Mouse (Mus musculus) neural tube, embryonic 10.5 days (tissue): ENCODE measurements around the gene Vmn2r38.
"Not testable (repeated sequence)": the region's sequence is repeated elsewhere in the genome, so short reads cannot be mapped to it uniquely, and the experiment has no call there.

Experiments used
- DNase-seq: peaks from one replicate; pipeline ENCODE4 v3.0.0-alpha.2; 2017; ENCODE audit warnings: low spot score; ENCODE audit errors: extremely low spot score

Gene Vmn2r38

DNA sequence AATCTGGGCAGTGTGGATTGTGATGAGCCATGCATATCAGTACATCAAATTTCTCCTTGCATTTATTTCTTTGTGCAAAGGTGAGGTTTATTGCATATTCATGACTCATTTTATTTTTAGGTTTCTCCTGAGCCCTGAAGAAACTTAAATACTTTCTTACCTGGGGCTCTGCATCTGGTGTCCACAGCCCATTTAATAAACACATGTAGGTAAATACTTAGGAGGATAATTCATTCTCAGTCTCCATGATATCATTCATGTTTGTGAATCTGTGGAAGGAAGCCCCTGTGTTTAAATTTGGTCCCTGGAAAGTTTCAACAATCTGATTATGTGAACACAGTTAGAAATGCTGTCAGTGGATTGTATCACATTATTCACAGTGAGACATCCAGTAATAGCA, at the start of gene Vmn2r38:
Gene Vmn2r38, minus strand, starts transcription at position 101 of the 400 bp plus-strand sequence.
- DNase-seq, result not testable (repeated sequence)

DNA sequence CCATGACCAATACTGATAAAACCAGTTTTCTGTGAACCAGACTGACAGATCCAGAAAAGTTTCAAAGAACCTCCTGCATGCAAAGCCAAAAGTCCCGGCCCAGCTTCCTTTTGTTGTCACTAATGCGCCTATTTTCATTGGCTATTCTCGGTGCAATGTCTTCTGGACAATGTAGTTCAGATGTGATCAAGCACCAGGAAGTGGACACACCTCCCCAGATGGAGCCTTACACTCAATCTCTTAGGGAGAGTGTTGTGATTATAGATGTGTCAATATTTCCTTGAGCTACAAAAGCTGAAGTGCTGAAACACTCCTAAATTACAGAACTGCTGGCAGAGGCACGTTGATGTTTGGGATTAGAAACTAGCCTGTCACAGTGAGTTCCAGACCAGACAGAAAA, 32.3 kb downstream of the Vmn2r38 start:
- not testable (repeated sequence) for DNase-seq

DNA sequence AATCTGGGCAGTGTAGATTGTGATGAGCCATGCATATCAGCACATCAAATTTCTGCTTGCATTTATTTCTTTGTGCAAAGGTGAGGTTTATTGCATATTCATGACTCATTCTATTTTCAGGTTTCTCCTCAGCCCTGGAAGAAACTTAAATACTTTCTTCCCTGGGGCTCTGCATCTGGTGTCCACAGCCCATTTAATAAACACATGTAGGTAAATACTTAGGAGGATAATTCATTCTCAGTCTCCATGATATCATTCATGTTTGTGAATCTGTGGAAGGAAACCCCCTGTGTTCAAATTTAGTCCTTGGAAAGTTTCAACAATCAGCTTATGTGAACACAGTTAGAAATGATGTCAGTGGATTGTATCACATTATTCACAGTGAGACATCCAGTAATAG, 67.0 kb downstream of the Vmn2r38 start, which contains the start of gene Vmn2r39:
Gene Vmn2r39, minus strand, starts transcription at position 101 of the 400 bp plus-strand sequence.
- not testable (repeated sequence) for DNase-seq
